Mouse (Mus musculus): ENCODE measurements around the gene Aqp6.

Gene Aqp6

DNA sequence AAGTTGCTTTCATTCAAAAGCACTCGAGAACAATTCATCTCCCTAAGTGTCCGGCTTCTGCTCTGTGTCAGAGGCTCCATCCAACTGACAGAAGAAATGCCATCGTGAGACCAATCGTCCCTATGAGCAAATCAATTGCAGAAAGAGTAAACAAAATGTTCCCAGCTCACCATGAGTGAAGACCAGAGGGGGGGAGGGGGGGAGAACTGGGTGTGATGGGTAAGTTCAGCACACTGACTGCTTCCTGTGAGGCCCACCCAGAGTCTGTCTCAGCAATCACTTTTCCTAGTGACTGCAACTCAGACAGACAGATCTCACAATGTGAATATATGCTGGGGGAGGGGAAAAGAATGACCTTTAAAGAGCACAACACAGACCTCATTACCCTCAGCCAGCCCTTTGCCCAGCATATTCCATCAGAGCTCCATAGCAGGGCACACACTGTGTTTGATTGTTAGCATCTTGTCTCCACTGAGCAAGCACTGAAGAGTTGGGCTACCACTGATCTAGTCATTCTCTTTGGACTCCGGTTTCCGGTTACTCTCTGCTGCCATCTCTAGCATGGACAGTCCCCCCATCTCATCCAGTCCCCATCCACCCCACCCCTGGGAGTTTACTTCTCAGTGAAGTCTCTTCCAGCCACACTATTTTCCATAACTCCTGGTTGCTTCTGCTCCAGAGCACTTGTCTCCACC, 48.0 kb downstream of the Aqp6 start:
- no peak for DNase-seq

GRCm38 (mm10) chr15:99650304-99650703, 49.1 kb downstream of the Aqp6 start:
- no peak for DNase-seq

- DNase-seq, result peak; percentile 97
Observed at GRCm38 (mm10) chr15:99651163-99651872, 50.1 kb downstream of the Aqp6 start, which contains the start of gene Racgap1. Gene Racgap1, minus strand, starts transcription at chr15:99651656.

DNA sequence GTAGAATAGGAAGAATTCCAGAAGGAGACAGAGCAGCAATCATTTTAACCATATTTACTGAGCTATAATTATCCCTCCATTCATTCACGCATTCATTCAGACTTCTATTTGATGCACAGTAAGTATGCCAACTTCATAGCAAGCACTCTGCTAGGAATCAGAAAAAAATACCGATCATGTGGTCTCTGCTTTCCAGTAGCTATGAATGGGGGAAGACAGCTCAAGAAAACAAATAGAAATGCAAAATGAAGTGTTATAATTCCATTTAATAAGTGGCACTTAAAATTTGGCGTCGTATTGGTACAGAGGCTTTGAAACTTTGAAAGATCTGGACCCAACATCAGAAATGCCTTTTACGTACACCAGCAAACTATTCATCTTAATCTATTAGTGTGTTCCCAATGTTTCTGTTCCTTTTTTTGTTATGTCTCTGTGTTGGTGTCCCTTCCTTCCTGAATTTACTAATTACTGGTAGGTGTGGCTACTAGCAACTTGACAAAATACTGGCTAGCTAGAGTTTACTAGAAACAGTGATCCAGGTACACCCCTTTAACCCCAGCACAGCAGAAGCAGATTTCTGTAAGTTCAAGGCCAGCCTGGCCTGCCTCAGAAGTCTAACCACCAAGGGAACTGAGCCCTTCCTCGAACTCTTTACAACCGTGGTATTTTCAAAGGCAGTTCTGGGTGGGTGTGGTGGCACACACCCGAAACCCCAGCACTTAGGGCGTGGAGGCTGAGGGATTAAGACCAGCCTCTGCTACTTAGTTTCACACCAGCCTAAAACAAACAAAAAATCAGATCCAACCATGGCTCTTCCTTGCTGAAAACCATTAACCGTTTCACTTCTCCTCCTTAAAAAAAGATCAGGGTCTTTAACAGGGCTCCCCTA, 51.0 kb downstream of the Aqp6 start:
- peak; percentile 52 for DNase-seq

DNA sequence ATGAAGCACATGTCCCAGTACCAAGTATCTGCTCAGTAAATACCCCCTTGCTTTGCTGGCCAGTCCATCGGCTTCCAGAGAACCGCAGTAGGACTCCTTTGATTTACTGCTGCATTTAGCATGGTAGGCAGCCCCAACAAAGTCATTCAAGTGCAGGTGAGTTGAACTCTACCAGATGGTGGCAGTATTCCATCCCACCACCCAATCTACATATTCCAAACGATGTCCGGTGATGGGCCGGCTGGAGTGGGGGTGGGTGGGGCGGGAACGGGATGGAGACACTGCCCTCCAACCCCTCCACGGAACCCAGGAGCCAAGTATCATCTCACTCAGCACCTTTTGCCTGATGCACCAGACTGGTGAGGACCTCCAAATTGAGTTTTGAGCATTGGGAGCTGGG, 52.1 kb downstream of the Aqp6 start:
- DNase-seq, result no peak

DNA sequence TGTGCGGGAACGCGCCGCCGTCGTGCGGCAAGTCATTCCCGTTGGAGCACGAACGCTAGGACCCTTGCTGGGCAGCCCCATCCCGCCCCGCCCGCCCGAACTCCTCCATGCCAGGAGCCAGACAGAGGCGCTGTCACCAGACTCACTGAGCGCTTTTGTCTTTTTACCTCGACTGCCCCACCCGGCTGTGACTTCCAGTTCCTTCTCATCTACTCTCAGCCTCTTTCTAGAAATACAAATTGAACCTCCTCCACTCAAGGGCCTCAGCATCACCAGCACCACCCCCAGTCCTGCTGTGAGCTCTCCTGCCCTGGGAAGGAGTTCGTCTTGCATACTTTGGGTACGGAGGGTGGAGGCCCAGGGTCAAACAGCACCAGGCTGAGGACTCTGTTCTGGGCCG, 52.7 kb downstream of the Aqp6 start:
- no peak for DNase-seq
